Mouse (Mus musculus) forebrain, embryonic 12.5 days (tissue): ENCODE measurements at regions not wholly inside any gene's neighbourhood (a gene's known extent, or its start where the extent isn't known, plus 50 kb on each side); places are given as distances from the start of the nearest gene placed in this dataset.

Experiments used
- ATAC-seq: fragments of 200-750 bp; cut with Nextera tagmentation; 2 replicates; pipeline ENCODE4 v1.8.0; 2017; ENCODE audit warnings: moderate TSS enrichment; ENCODE audit not compliant: low FRiP score
- H3K27ac ChIP-seq: fragments of 300-500 bp; sonication (generic); 2 replicates; pipeline ENCODE4 v1.5.1; 2016; ENCODE audit warnings: mild to moderate bottlenecking
- H3K27me3 ChIP-seq: fragments of 300-500 bp; sonication (generic); 2 replicates; pipeline ENCODE4 v1.6.1; 2016; ENCODE audit warnings: mild to moderate bottlenecking
- H3K36me3 ChIP-seq: fragments of 300-500 bp; sonication (generic); replicated peaks from 2 replicates; pipeline ENCODE4 v1.6.1; 2016; ENCODE audit warnings: mild to moderate bottlenecking
- H3K4me1 ChIP-seq: fragments of 300-500 bp; sonication (generic); 2 replicates; pipeline ENCODE4 v1.6.1; 2016
- H3K4me2 ChIP-seq: fragments of 300-500 bp; sonication (generic); 2 replicates; pipeline ENCODE4 v1.6.1; 2016; ENCODE audit warnings: mild to moderate bottlenecking, moderate library complexity
- H3K4me3 ChIP-seq: fragments of 300-500 bp; sonication (generic); replicated peaks from 2 replicates; pipeline ENCODE4 v1.5.1; 2016; ENCODE audit warnings: mild to moderate bottlenecking
- H3K9ac ChIP-seq: fragments of 300-500 bp; sonication (generic); 2 replicates; pipeline ENCODE4 v1.6.1; 2016; ENCODE audit warnings: mild to moderate bottlenecking
- H3K9me3 ChIP-seq: fragments of 300-500 bp; sonication (generic); 2 replicates; pipeline ENCODE4 v1.6.1; 2016
- WGBS: fragments of 180-500 bp; shearing (Covaris S2); methylation state at CpG from one replicate; pipeline ENCODE4 v1.1.7; 2016; 5-methylcytosine and 5-hydroxymethylcytosine counted together

GRCm38 (mm10) chr1:35708176-35708788, 359.9 kb upstream of the Hs6st1 start:
- H3K27me3 ChIP-seq: no peaks in the 10 kb centered on the region
- no peak overlapping the region for H3K4me2 ChIP-seq
- no peak overlapping the region for H3K9ac ChIP-seq
- H3K4me3 ChIP-seq: no peak overlapping the region
- no peak overlapping the region for H3K27ac ChIP-seq
- ATAC-seq: no peak
- no peaks in the 10 kb centered on the region for H3K9me3 ChIP-seq
- H3K36me3 ChIP-seq: no peaks in the 10 kb centered on the region
- H3K4me1 ChIP-seq: no peaks in the 10 kb centered on the region
- WGBS: 88% methylated on average over 2 of the region's 2 CpGs

GRCm38 (mm10) chr1:35709214-35709613, 359.0 kb upstream of the Hs6st1 start:
- ATAC-seq: no peak
- Histone ChIP-seq H3K27ac (no peak overlapping the region), H3K9me3 (no peaks in the 10 kb centered on the region), H3K36me3 (no peaks in the 10 kb centered on the region), H3K4me3 (no peak overlapping the region), H3K4me1 (no peaks in the 10 kb centered on the region), H3K27me3 (no peaks in the 10 kb centered on the region), H3K4me2 (no peak overlapping the region), H3K9ac (no peak overlapping the region)

GRCm38 (mm10) chr1:35713961-35714360, 354.2 kb upstream of the Hs6st1 start:
- Histone ChIP-seq H3K36me3 (no peaks in the 10 kb centered on the region), H3K4me2 (no peak overlapping the region), H3K4me1 (no peaks in the 10 kb centered on the region), H3K9ac (no peak overlapping the region), H3K9me3 (0 out of 2 replicates have a peak, but pooled peaks cover 5% of the 10 kb centered on the region), H3K27ac (no peak overlapping the region), H3K27me3 (no peaks in the 10 kb centered on the region), H3K4me3 (no peak overlapping the region)
- 73% methylated on average over 4 of the region's 4 CpGs for WGBS
- ATAC-seq: no peak

- H3K9ac ChIP-seq: no peak overlapping the region
- no peaks in the 10 kb centered on the region for H3K27me3 ChIP-seq
- no peak overlapping the region for H3K4me3 ChIP-seq
- H3K4me2 ChIP-seq: no peak overlapping the region
- H3K36me3 ChIP-seq: no peaks in the 10 kb centered on the region
- 63% methylated on average over 6 of the region's 6 CpGs for WGBS
- H3K9me3 ChIP-seq: 0 out of 2 replicates have a peak, but pooled peaks cover 5% of the 10 kb centered on the region
- ATAC-seq: no peak
- no peaks in the 10 kb centered on the region for H3K4me1 ChIP-seq
- H3K27ac ChIP-seq: no peak overlapping the region
These were observed 352.3 kb upstream of the Hs6st1 start for GRCm38 (mm10) chr1:35715931-35716330.

- Histone ChIP-seq H3K4me1 (no peaks in the 10 kb centered on the region), H3K9ac (no peak overlapping the region), H3K36me3 (no peaks in the 10 kb centered on the region), H3K27ac (no peak overlapping the region), H3K27me3 (no peaks in the 10 kb centered on the region), H3K4me2 (no peak overlapping the region), H3K4me3 (no peak overlapping the region), H3K9me3 (0 out of 2 replicates have a peak, but pooled peaks cover 5% of the 10 kb centered on the region)
- no peak for ATAC-seq
- WGBS: 84% methylated on average over 2 of the region's 2 CpGs
These were observed 351.0 kb upstream of the Hs6st1 start for GRCm38 (mm10) chr1:35717166-35717565.

GRCm38 (mm10) chr1:35717659-35718058, 350.5 kb upstream of the Hs6st1 start:
- 95% methylated on average over 2 of the region's 2 CpGs for WGBS
- H3K36me3 ChIP-seq: no peaks in the 10 kb centered on the region
- no peak overlapping the region for H3K4me2 ChIP-seq
- 0 out of 2 replicates have a peak, but pooled peaks cover 5% of the 10 kb centered on the region for H3K9me3 ChIP-seq
- H3K27me3 ChIP-seq: no peaks in the 10 kb centered on the region
- H3K4me3 ChIP-seq: no peak overlapping the region
- no peak overlapping the region for H3K27ac ChIP-seq
- no peaks in the 10 kb centered on the region for H3K4me1 ChIP-seq
- ATAC-seq: no peak
- no peak overlapping the region for H3K9ac ChIP-seq

- ATAC-seq: no peak
- H3K36me3 ChIP-seq: no peaks in the 10 kb centered on the region
- H3K9ac ChIP-seq: no peak overlapping the region
- H3K4me2 ChIP-seq: no peak overlapping the region
- no peak overlapping the region for H3K4me3 ChIP-seq
- no peaks in the 10 kb centered on the region for H3K27me3 ChIP-seq
- 82% methylated on average over 3 of the region's 3 CpGs for WGBS
- H3K4me1 ChIP-seq: peaks cover 10% of the 10 kb centered on the region
- H3K27ac ChIP-seq: no peak overlapping the region
- H3K9me3 ChIP-seq: 0 out of 2 replicates have a peak, but pooled peaks cover 5% of the 10 kb centered on the region
These were observed 348.1 kb upstream of the Hs6st1 start for GRCm38 (mm10) chr1:35720063-35720462.

GRCm38 (mm10) chr1:35724366-35724900, 343.8 kb upstream of the Hs6st1 start:
- H3K4me2 ChIP-seq: no peak overlapping the region
- no peaks in the 10 kb centered on the region for H3K9me3 ChIP-seq
- H3K4me3 ChIP-seq: no peak overlapping the region
- H3K4me1 ChIP-seq: peaks cover 10% of the 10 kb centered on the region
- H3K27me3 ChIP-seq: no peaks in the 10 kb centered on the region
- H3K27ac ChIP-seq: no peak overlapping the region
- 85% methylated on average over 3 of the region's 3 CpGs for WGBS
- ATAC-seq: no peak
- H3K36me3 ChIP-seq: no peaks in the 10 kb centered on the region
- no peak overlapping the region for H3K9ac ChIP-seq

- no peak for ATAC-seq
- H3K27ac ChIP-seq: no peak overlapping the region
These were observed 341.6 kb upstream of the Hs6st1 start for GRCm38 (mm10) chr1:35726596-35726995.

GRCm38 (mm10) chr1:35727310-35727990, 340.8 kb upstream of the Hs6st1 start:
- H3K27me3 ChIP-seq: no peaks in the 10 kb centered on the region
- H3K4me1 ChIP-seq: peaks cover 10% of the 10 kb centered on the region
- H3K27ac ChIP-seq: no peak overlapping the region
- H3K36me3 ChIP-seq: no peaks in the 10 kb centered on the region
- 86% methylated on average over 8 of the region's 8 CpGs for WGBS
- no peak overlapping the region for H3K4me2 ChIP-seq
- no peak overlapping the region for H3K4me3 ChIP-seq
- ATAC-seq: no peak
- H3K9me3 ChIP-seq: no peaks in the 10 kb centered on the region
- H3K9ac ChIP-seq: no peak overlapping the region

More at GRCm38 (mm10) chr1:35726596-35726995, 341.6 kb upstream of the Hs6st1 start:
- H3K9ac ChIP-seq: no peak overlapping the region
- no peaks in the 10 kb centered on the region for H3K36me3 ChIP-seq
- H3K4me2 ChIP-seq: no peak overlapping the region
- H3K4me3 ChIP-seq: no peak overlapping the region
- 72% methylated on average over 1 of the region's 1 CpGs for WGBS
- no peaks in the 10 kb centered on the region for H3K9me3 ChIP-seq
- no peaks in the 10 kb centered on the region for H3K27me3 ChIP-seq
- peaks cover 10% of the 10 kb centered on the region for H3K4me1 ChIP-seq

GRCm38 (mm10) chr1:35729785-35730295, 338.4 kb upstream of the Hs6st1 start:
- H3K4me2 ChIP-seq: no peak overlapping the region
- no peak for ATAC-seq
- no peak overlapping the region for H3K9ac ChIP-seq
- H3K4me1 ChIP-seq: no peaks in the 10 kb centered on the region
- H3K27me3 ChIP-seq: no peaks in the 10 kb centered on the region
- no peak overlapping the region for H3K4me3 ChIP-seq
- no peak overlapping the region for H3K27ac ChIP-seq
- H3K36me3 ChIP-seq: no peaks in the 10 kb centered on the region
- WGBS: 90% methylated on average over 5 of the region's 5 CpGs
- no peaks in the 10 kb centered on the region for H3K9me3 ChIP-seq

- H3K4me3 ChIP-seq: no peak overlapping the region
- no peak overlapping the region for H3K4me2 ChIP-seq
- no peaks in the 10 kb centered on the region for H3K4me1 ChIP-seq
- no peaks in the 10 kb centered on the region for H3K36me3 ChIP-seq
- WGBS: 81% methylated on average over 4 of the region's 4 CpGs
- no peaks in the 10 kb centered on the region for H3K27me3 ChIP-seq
- no peak overlapping the region for H3K27ac ChIP-seq
- H3K9me3 ChIP-seq: no peaks in the 10 kb centered on the region
- ATAC-seq: no peak
- no peak overlapping the region for H3K9ac ChIP-seq
These were observed 337.9 kb upstream of the Hs6st1 start for GRCm38 (mm10) chr1:35730309-35730708.

GRCm38 (mm10) chr1:35736247-35736646, 332.0 kb upstream of the Hs6st1 start:
- Histone ChIP-seq H3K27ac (no peak overlapping the region), H3K4me2 (no peak overlapping the region), H3K9ac (no peak overlapping the region), H3K36me3 (no peaks in the 10 kb centered on the region), H3K4me1 (no peaks in the 10 kb centered on the region), H3K9me3 (no peaks in the 10 kb centered on the region), H3K27me3 (no peaks in the 10 kb centered on the region), H3K4me3 (no peak overlapping the region)
- no peak for ATAC-seq
